Mouse (Mus musculus): ENCODE data around the gene Lpp. TPM values are rescaled to one million over a fixed set of nuclear protein-coding genes. Genes with fewer than 3 reads are reported as not detected.
A peak's percentile ranks its signal among the peaks of the same experiment; 100 is the strongest.

Gene Lpp
- polyA plus RNA-seq, 1 experiment from 2014 or later = 20.7 TPM

DNA sequence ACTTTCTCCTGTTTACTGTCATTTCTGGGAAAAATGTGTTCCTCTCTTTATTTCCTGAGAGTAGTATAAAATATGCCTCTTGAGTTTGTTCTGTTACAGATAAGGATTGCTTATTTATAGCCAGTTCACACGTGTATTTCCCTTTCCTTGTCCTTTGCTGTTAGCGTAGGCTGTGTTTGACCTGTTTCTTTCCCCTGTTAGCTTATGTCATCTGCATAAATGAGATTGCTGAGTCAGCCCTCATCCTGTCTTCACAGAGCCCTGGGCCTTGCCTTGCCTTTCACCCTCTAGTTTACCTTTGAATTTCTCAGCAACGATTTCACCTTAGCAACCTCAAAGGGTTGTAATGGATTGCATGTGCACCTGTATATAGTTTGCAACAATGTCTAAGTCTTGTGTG is 32.5 kb downstream of the Lpp start:
- no peak overlapping the region for H3K4me3 ChIP-seq
- H3K36me3 ChIP-seq = no peaks in the 10 kb centered on the region
- ATAC-seq (ENCODE audit: low FRiP score, low read depth) = no peak
- peaks cover 23% of the 10 kb centered on the region for H3K4me1 ChIP-seq
- H3K4me2 ChIP-seq (replicated peaks) = no peak overlapping the region
- H3K9ac ChIP-seq (replicated peaks) = no peak overlapping the region
- 86% methylated on average over 3 of the region's 3 CpGs for WGBS
- H3K27me3 ChIP-seq = no peaks in the 10 kb centered on the region
- H3K9me3 ChIP-seq = no peaks in the 10 kb centered on the region
- H3K27ac ChIP-seq (replicated peaks) = no peak overlapping the region

- Histone ChIP-seq H3K27me3 (no peaks in the 10 kb centered on the region), H3K36me3 (no peaks in the 10 kb centered on the region), H3K4me1 (peaks cover 12% of the 10 kb centered on the region), H3K9ac (replicated peaks) (no peak overlapping the region), H3K4me2 (replicated peaks) (no peak overlapping the region), H3K4me3 (no peak overlapping the region), H3K9me3 (no peaks in the 10 kb centered on the region), H3K27ac (replicated peaks) (no peak overlapping the region)
- ATAC-seq (ENCODE audit: low FRiP score, low read depth) = no peak
- WGBS = 96% methylated on average over 3 of the region's 3 CpGs
These were observed 34.3 kb downstream of the Lpp start for GRCm38 (mm10) chr16:24427606-24428005.

DNA sequence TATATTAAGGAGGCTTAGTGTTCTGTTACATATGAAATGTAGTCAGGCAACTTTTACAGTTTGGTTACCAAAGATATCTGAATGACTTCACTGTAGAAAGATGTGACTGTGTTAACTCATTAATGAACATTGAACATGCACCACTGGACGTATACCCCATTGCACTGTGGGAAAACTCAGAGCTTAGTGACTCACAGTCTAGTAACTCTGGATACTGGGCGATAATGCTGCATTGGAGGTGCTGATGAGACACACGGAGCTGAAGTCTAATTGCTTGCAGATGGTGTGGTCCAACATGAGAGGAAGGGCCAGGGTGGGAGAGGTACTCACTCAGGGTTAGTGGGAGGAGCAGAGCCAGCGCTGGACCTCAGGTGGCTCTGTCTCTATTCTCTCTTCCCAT is 34.7 kb downstream of the Lpp start:
- no peak overlapping the region for H3K4me3 ChIP-seq
- H3K36me3 ChIP-seq = no peaks in the 10 kb centered on the region
- no peaks in the 10 kb centered on the region for H3K9me3 ChIP-seq
- peaks cover 7% of the 10 kb centered on the region for H3K4me1 ChIP-seq
- no peak for ATAC-seq (ENCODE audit: low FRiP score, low read depth)
- H3K4me2 ChIP-seq (replicated peaks) = no peak overlapping the region
- no peak overlapping the region for H3K27ac ChIP-seq (replicated peaks)
- H3K27me3 ChIP-seq = no peaks in the 10 kb centered on the region
- WGBS = 80% methylated on average over 4 of the region's 4 CpGs
- no peak overlapping the region for H3K9ac ChIP-seq (replicated peaks)

DNA sequence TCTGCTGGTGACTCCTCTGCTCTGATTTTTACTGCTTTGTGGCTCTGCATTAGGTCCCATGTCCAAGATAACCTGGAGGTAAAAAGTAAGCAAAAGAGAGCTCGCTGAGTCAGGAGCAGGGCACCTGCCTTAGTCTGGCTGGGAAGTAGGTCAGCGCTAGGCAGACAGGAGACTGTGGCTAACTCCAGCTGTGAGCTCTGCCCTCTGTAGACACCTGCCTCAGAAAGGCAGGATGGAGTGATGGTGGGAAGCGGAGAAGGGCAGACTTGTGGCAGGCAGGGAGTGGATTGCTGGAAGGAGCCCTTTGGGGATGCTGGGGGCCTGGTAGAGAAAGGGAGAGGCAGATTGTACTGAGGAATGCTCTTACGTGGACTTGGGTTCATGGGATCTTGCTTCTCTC is 35.4 kb downstream of the Lpp start:
- Histone ChIP-seq H3K27ac (replicated peaks) (no peak overlapping the region), H3K9me3 (no peaks in the 10 kb centered on the region), H3K9ac (replicated peaks) (no peak overlapping the region), H3K36me3 (no peaks in the 10 kb centered on the region), H3K27me3 (no peaks in the 10 kb centered on the region), H3K4me1 (peaks cover 8% of the 10 kb centered on the region; the same call in 1 of the 2 replicates), H3K4me3 (no peak overlapping the region), H3K4me2 (replicated peaks) (no peak overlapping the region)
- 85% methylated on average over 4 of the region's 4 CpGs for WGBS
- ATAC-seq (ENCODE audit: low FRiP score, low read depth) = no peak

DNA sequence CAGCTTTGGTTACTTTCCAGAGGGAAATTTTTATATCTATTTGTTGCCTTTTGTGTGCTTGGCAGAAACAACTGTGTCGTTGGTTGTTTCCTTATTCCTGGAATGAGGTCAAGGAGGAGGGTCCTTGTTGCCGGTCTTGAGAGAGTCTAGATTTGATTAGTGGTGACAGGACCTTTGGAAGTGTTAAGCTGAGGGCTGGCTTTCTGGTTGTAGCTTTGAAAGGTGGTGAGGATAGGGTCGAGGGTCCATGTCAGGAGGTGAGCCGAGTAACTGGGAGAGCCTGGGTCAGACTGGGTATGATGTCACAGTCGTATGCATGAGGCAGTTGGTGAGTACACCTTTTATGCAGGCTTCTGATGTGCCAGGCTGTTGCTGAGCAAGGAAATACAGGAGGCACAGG is 36.4 kb downstream of the Lpp start:
- no peak for ATAC-seq (ENCODE audit: low FRiP score, low read depth)
- 80% methylated on average over 5 of the region's 5 CpGs for WGBS
- Histone ChIP-seq H3K27me3 (no peaks in the 10 kb centered on the region), H3K9me3 (no peaks in the 10 kb centered on the region), H3K27ac (replicated peaks) (no peak overlapping the region), H3K4me1 (peaks cover 14% of the 10 kb centered on the region), H3K4me2 (replicated peaks) (no peak overlapping the region), H3K4me3 (no peak overlapping the region), H3K9ac (replicated peaks) (no peak overlapping the region), H3K36me3 (no peaks in the 10 kb centered on the region)

DNA sequence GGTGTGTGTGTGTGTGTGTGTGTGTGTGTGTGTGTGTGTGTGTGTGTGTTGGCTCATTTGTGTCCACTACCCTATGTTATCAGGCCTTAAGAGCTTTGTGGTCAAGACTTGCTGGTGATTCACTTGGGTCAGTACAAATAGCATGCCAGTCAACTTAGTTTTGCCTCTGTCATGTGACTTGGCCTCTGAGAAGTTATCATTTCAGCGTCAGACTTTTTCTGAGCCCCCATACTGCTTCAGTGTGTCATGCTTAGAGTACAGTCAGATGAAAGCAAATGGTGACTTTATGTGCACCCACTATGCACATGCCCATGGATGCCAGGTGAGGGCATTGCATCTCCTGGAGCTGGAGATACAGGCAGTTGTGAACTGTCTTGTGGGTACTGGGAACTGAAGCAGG is 38.5 kb downstream of the Lpp start:
- no peaks in the 10 kb centered on the region for H3K36me3 ChIP-seq
- H3K27me3 ChIP-seq = no peaks in the 10 kb centered on the region; the same call in 1 of the 2 replicates
- no peak for ATAC-seq (ENCODE audit: low FRiP score, low read depth)
- 97% methylated on average over 1 of the region's 1 CpGs for WGBS
- peaks cover 23% of the 10 kb centered on the region for H3K4me1 ChIP-seq
- no peak overlapping the region for H3K4me2 ChIP-seq (replicated peaks)
- H3K27ac ChIP-seq (replicated peaks) = no peak overlapping the region
- no peaks in the 10 kb centered on the region for H3K9me3 ChIP-seq
- no peak overlapping the region for H3K9ac ChIP-seq (replicated peaks)
- no peak overlapping the region for H3K4me3 ChIP-seq

DNA sequence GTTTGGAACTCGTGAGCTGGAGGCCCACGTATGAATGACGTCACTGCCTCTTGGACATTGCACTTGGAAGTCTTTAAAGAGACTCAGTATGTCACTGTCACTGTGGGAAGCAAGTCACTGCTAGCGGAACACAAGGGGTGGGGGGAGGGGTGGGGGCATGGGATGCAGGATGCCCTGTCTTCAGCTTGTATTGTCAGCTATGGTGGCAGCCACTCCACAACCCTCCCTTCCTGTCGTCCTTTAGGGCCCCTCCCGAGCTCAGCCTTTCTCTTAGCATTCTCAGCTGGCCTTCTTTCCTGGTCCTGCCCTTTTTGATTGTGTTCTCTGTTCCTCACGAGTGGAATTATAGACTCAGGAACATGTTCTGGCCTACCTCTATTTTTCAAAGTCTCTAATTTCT is 40.3 kb downstream of the Lpp start:
- H3K9me3 ChIP-seq = no peaks in the 10 kb centered on the region
- H3K4me2 ChIP-seq (replicated peaks) = no peak overlapping the region
- H3K27me3 ChIP-seq = no peaks in the 10 kb centered on the region; the same call in 1 of the 2 replicates
- ATAC-seq (ENCODE audit: low FRiP score, low read depth) = no peak
- H3K9ac ChIP-seq (replicated peaks) = no peak overlapping the region
- H3K27ac ChIP-seq (replicated peaks) = no peak overlapping the region
- H3K36me3 ChIP-seq = no peaks in the 10 kb centered on the region
- H3K4me3 ChIP-seq = no peak overlapping the region
- WGBS = 61% methylated on average over 7 of the region's 7 CpGs
- peaks cover 23% of the 10 kb centered on the region for H3K4me1 ChIP-seq

DNA sequence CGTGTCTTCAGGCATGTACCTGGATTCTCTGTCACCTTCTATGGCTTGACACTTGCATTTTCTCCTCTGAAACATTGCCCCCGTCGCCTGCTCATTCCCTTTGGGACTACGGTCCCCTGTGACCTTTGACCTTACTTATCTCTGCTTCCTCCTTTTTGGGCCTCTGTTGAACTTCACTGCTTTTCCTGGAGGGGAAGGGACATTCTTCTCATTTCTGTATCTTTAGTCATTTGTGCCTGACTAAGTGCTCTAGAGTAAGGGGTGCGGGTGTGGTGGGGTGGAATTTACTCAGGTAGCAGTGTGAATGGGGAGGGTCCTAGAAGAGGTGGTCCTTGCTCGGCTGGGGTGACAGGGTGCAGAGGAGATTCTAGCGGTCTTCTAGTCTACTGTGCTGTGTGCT is 40.7 kb downstream of the Lpp start:
- Histone ChIP-seq H3K27ac (replicated peaks) (no peak overlapping the region), H3K9ac (replicated peaks) (no peak overlapping the region), H3K36me3 (no peaks in the 10 kb centered on the region), H3K4me2 (replicated peaks) (no peak overlapping the region), H3K27me3 (no peaks in the 10 kb centered on the region; the same call in 1 of the 2 replicates), H3K4me1 (peaks cover 23% of the 10 kb centered on the region), H3K9me3 (no peaks in the 10 kb centered on the region), H3K4me3 (no peak overlapping the region)
- WGBS = 76% methylated on average over 7 of the region's 7 CpGs
- ATAC-seq (ENCODE audit: low FRiP score, low read depth) = no peak

- Histone ChIP-seq H3K27me3 (no peaks in the 10 kb centered on the region; the same call in 1 of the 2 replicates), H3K4me3 (no peak overlapping the region), H3K9me3 (no peaks in the 10 kb centered on the region), H3K4me1 (peaks cover 23% of the 10 kb centered on the region), H3K36me3 (no peaks in the 10 kb centered on the region), H3K9ac (replicated peaks) (no peak overlapping the region), H3K27ac (replicated peaks) (0 out of 2 replicates have a peak overlapping the region, but pooled peaks have one; percentile 12), H3K4me2 (replicated peaks) (no peak overlapping the region)
- peak; percentile 44; the same call in 1 of the 2 replicates for ATAC-seq (ENCODE audit: low FRiP score, low read depth)
- 60% methylated on average over 7 of the region's 7 CpGs for WGBS
These were observed 41.3 kb downstream of the Lpp start for GRCm38 (mm10) chr16:24434531-24435114.

GRCm38 (mm10) chr16:24435115-24435553 is 41.8 kb downstream of the Lpp start:
- Histone ChIP-seq H3K4me2 (replicated peaks) (no peak overlapping the region), H3K9ac (replicated peaks) (no peak overlapping the region), H3K27ac (replicated peaks) (0 out of 2 replicates have a peak overlapping the region, but pooled peaks have one; percentile 12), H3K4me3 (no peak overlapping the region), H3K27me3 (no peaks in the 10 kb centered on the region; the same call in 1 of the 2 replicates), H3K4me1 (peaks cover 23% of the 10 kb centered on the region), H3K9me3 (no peaks in the 10 kb centered on the region), H3K36me3 (no peaks in the 10 kb centered on the region)
- no peak for ATAC-seq (ENCODE audit: low FRiP score, low read depth)
- WGBS = 82% methylated on average over 6 of the region's 6 CpGs

- H3K4me2 ChIP-seq (replicated peaks) = no peak overlapping the region
- no peaks in the 10 kb centered on the region; the same call in 1 of the 2 replicates for H3K27me3 ChIP-seq
- no peak overlapping the region for H3K9ac ChIP-seq (replicated peaks)
- H3K4me3 ChIP-seq = no peak overlapping the region
- H3K9me3 ChIP-seq = no peaks in the 10 kb centered on the region
- H3K27ac ChIP-seq (replicated peaks) = no peak overlapping the region
- no peak for ATAC-seq (ENCODE audit: low FRiP score, low read depth)
- WGBS = 90% methylated on average over 4 of the region's 4 CpGs
- H3K36me3 ChIP-seq = no peaks in the 10 kb centered on the region
- H3K4me1 ChIP-seq = peaks cover 32% of the 10 kb centered on the region
These were observed 45.1 kb downstream of the Lpp start for GRCm38 (mm10) chr16:24438438-24438837.

DNA sequence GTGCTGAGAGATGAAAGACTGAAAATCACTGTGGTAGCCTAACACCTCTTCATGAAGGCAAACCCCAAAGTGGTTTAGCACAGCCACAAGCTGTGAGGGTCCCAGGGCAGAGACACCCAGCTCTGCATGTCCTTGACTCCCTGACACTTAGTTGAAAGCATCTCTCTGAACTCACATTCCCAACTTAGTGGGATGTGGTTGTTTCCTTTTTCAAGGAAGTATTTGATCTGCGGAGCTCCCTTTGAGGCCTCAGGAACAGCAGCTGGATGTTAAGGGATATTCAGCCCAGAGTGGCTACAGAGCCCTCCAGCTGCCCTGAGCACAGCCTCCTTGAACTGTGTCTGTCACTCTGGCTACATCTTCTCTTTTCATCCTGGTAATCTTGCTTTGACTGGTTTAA is 48.0 kb downstream of the Lpp start:
- no peak overlapping the region for H3K27ac ChIP-seq (replicated peaks)
- no peak overlapping the region for H3K4me3 ChIP-seq
- no peak for ATAC-seq (ENCODE audit: low FRiP score, low read depth)
- H3K36me3 ChIP-seq = no peaks in the 10 kb centered on the region
- 36% methylated on average over 1 of the region's 1 CpGs for WGBS
- no peaks in the 10 kb centered on the region for H3K9me3 ChIP-seq
- H3K4me1 ChIP-seq = peaks cover 15% of the 10 kb centered on the region
- no peaks in the 10 kb centered on the region for H3K27me3 ChIP-seq
- H3K4me2 ChIP-seq (replicated peaks) = no peak overlapping the region
- no peak overlapping the region for H3K9ac ChIP-seq (replicated peaks)
